ENCODE assay signal across 23 mouse cellular contexts in genomic region chr8:117027601-117028000, GRCm38 (mm10). TPM values are rescaled to one million over a fixed set of nuclear protein-coding genes. Genes with fewer than 3 reads are reported as not detected.
"Had no signal": no experiment of that assay in that cellular context is flagged by ENCODE, and none has a peak within 500 bp of the region (broad histone marks: within the 10 kb centered on the region; RNA-seq: fewer than 3 reads in every experiment).

No protein-coding gene starts in this region.

- DNase-seq: lung, adult 18-20 months; lung, embryonic 14.5 days; lung, postnatal 10 days; lung, postnatal 4 days; retina, postnatal 1 day; right cerebral cortex, adult 18-20 months; right cerebral cortex, postnatal 25 days; right cerebral cortex, postnatal 4 days; spleen, adult 18-20 months; thymus, adult 18-20 months; thymus, postnatal 14 days; thymus, postnatal 36 days had no signal

- H3K36me3 ChIP-seq: midbrain, embryonic 10.5 days; midbrain, embryonic 13.5 days; neural tube, embryonic 13.5 days; neural tube, embryonic 15.5 days had no signal

- H3K9me3 ChIP-seq: midbrain, embryonic 10.5 days; midbrain, embryonic 13.5 days; neural tube, embryonic 13.5 days; neural tube, embryonic 15.5 days had no signal

- H3K4me1 ChIP-seq: midbrain, embryonic 13.5 days; neural tube, embryonic 13.5 days; neural tube, embryonic 15.5 days had no signal

- H3K9ac ChIP-seq: lung, embryonic 14.5 days; midbrain, embryonic 13.5 days; neural tube, embryonic 13.5 days; neural tube, embryonic 15.5 days had no signal

- ATAC-seq: midbrain, embryonic 13.5 days; midbrain, embryonic 16.5 days had no signal

- H3K27me3 ChIP-seq: midbrain, embryonic 13.5 days; neural tube, embryonic 13.5 days; neural tube, embryonic 15.5 days had no signal

- H3K4me2 ChIP-seq: lung, embryonic 14.5 days; midbrain, embryonic 13.5 days; neural tube, embryonic 13.5 days; neural tube, embryonic 15.5 days had no signal

- H3K4me3 ChIP-seq: midbrain, embryonic 10.5 days; midbrain, embryonic 13.5 days; myocyte; neural tube, embryonic 13.5 days; neural tube, embryonic 15.5 days had no signal

- H3K27ac ChIP-seq: midbrain, embryonic 10.5 days; midbrain, embryonic 13.5 days; neural tube, embryonic 13.5 days; neural tube, embryonic 15.5 days had no signal

RNA-seq across cellular contexts. Expression of gene Pkd1l2, which starts 54.6 kb away (rescaled TPM):
- total RNA-seq: megakaryocyte-erythroid progenitor cell, adult 5-6 weeks had no signal
- polyA plus RNA-seq: liver, embryonic 16.5 days; lung, embryonic 14.5 days; lung, embryonic 16.5 days; midbrain, embryonic 13.5 days; midbrain, embryonic 16.5 days; neural tube, embryonic 11.5 days; neural tube, embryonic 13.5 days; stomach, embryonic 14.5 days had no signal
